Mouse (Mus musculus) hindbrain, embryonic 12.5 days (tissue): ENCODE results near the gene Hist1h2bg. TPM values are rescaled to one million over a fixed set of nuclear protein-coding genes. Genes with fewer than 3 reads are reported as not detected.
A peak's percentile ranks its signal among the peaks of the same experiment; 100 is the strongest.

ENCODE experiments used
- ATAC-seq: fragments of 200-750 bp; cut with Nextera tagmentation; 2 replicates; pipeline ENCODE4 v1.8.0; 2017; ENCODE audit warnings: moderate TSS enrichment; ENCODE audit not compliant: low FRiP score
- H3K27ac ChIP-seq: fragments of 300-500 bp; sonication (generic); 2 replicates; pipeline ENCODE4 v1.5.1; 2016; ENCODE audit warnings: mild to moderate bottlenecking
- H3K27me3 ChIP-seq: fragments of 300-500 bp; sonication (generic); 2 replicates; pipeline ENCODE4 v1.6.1; 2016; ENCODE audit warnings: mild to moderate bottlenecking
- H3K36me3 ChIP-seq: fragments of 300-500 bp; sonication (generic); 2 replicates; pipeline ENCODE4 v1.6.1; 2016; ENCODE audit warnings: mild to moderate bottlenecking
- H3K4me1 ChIP-seq: fragments of 300-500 bp; sonication (generic); 2 replicates; pipeline ENCODE4 v1.6.1; 2016
- H3K4me2 ChIP-seq: fragments of 300-500 bp; sonication (generic); replicated peaks from 2 replicates; pipeline ENCODE4 v1.6.1; 2016; ENCODE audit warnings: mild to moderate bottlenecking
- H3K4me3 ChIP-seq: fragments of 300-500 bp; sonication (generic); 2 replicates; pipeline ENCODE4 v1.5.1; 2016; ENCODE audit warnings: mild to moderate bottlenecking
- H3K9ac ChIP-seq: fragments of 300-500 bp; sonication (generic); 2 replicates; pipeline ENCODE4 v1.6.1; 2016; ENCODE audit warnings: mild to moderate bottlenecking, moderate library complexity
- H3K9me3 ChIP-seq: fragments of 300-500 bp; sonication (generic); replicated peaks from 2 replicates; pipeline ENCODE4 v1.6.1; 2016; ENCODE audit warnings: mild to moderate bottlenecking
- whole genome bisulfite sequencing: fragments of 180-500 bp; shearing (Covaris S2); methylation state at CpG from one replicate; pipeline ENCODE4 v1.1.7; 2016; 5-methylcytosine and 5-hydroxymethylcytosine counted together
- polyA plus RNA-seq: library from polyadenylated mRNA; unstranded; fragments of >200 nt; fragmentation: Nextera tagmentation; extraction: Ambion mirVana; gene quantifications from 2 replicates; pipeline ENCODE4 v1.2.1, GENCODE M21; 2016

Hist1h2bg gene
- 4.8 and 7.1 TPM in 2 replicates for polyA plus RNA-seq

DNA sequence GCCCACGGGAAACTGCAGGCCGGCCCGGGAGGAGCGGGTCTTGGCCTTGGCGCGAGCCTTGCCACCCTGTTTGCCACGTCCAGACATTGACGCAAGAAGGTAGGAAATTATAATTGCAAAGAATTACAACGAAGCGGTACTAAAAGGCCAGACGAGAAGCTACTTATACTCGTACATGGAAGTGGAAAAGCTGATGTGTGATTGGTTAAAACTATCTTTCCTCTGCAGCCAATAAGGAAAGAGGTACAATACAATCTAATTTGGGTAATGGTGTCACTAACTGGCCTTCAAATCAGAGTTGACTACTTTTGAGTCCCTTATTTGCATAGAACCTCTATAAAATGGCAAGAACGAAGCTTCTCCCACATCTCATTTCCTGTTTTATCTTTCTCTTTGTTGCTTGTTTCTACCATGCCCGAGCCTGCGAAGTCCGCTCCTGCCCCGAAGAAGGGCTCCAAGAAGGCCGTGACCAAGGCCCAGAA is at the start of gene Hist1h2bg, which contains the start of gene Hist1h2ae:
TSS of gene Hist1h2bg (plus strand) at position 375 of the 482 bp plus-strand sequence.
TSS of gene Hist1h2ae (minus strand) at position 199 of the 482 bp plus-strand sequence.
- peak; percentile 93 for ATAC-seq
- Histone ChIP-seq H3K9me3 (no peaks in the 10 kb centered on the region), H3K36me3 (no peaks in the 10 kb centered on the region), H3K9ac (peak within 1 kb of the TSS; percentile 71), H3K4me1 (peaks cover 21% of the 10 kb centered on the region), H3K4me2 (peak within 1 kb of the TSS; percentile 81), H3K27ac (peak within 1 kb of the TSS; percentile 96), H3K27me3 (no peaks in the 10 kb centered on the region), H3K4me3 (peak within 1 kb of the TSS; percentile 45)
- WGBS, result 0% methylated on average over 18 of the region's 18 CpGs

DNA sequence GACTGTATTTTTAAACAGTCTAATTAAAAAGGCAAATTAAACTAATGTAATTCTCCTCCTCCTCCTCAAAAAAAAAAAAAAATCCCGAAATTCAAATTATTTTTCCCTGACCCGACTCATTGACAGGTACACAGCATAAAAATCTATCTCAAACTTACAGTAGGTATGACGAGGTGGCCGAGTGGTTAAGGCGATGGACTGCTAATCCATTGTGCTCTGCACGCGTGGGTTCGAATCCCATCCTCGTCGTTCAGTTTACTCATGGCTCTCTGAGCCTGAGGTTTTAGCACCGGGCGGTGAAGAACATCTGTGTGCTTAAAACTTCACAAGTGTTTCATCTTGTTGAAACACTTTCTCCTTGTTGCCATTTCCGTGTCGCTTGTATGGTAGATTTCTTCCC is 49.5 kb upstream of the Hist1h2bg start:
- no peak overlapping the region for H3K4me3 ChIP-seq
- no peaks in the 10 kb centered on the region for H3K27me3 ChIP-seq
- H3K9ac ChIP-seq, result no peak overlapping the region
- H3K4me1 ChIP-seq, result peaks cover 4% of the 10 kb centered on the region
- H3K4me2 ChIP-seq, result peak overlapping the region; percentile 19; the same call in 1 of the 2 replicates
- ATAC-seq, result no peak
- H3K36me3 ChIP-seq, result no peaks in the 10 kb centered on the region
- H3K9me3 ChIP-seq, result no peaks in the 10 kb centered on the region
- H3K27ac ChIP-seq, result no peak overlapping the region
- WGBS, result 3% methylated on average over 14 of the region's 14 CpGs

DNA sequence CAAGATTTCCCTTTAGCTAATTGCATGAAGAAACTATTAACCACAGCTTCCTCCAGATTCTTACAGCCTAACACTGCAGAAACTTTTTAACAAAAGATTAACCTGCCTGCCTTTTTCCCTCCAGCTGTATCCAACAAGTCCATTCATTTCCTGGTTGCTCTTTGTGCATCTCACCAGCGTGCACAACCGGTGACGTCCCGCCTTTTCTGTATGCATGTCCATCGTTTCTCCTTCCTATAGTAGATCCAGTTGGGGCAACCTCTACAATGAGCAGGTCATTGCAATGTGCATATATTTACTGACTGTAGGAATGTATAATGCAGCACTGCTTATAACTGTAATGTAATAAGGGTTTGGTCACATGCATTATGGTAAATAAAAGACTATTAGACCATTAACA is 47.2 kb upstream of the Hist1h2bg start:
- H3K27ac ChIP-seq, result no peak overlapping the region
- H3K4me1 ChIP-seq, result peaks cover 4% of the 10 kb centered on the region
- H3K9ac ChIP-seq, result no peak overlapping the region
- ATAC-seq, result no peak
- no peaks in the 10 kb centered on the region for H3K9me3 ChIP-seq
- no peaks in the 10 kb centered on the region for H3K27me3 ChIP-seq
- H3K4me2 ChIP-seq, result no peak overlapping the region
- no peaks in the 10 kb centered on the region for H3K36me3 ChIP-seq
- H3K4me3 ChIP-seq, result no peak overlapping the region
- 48% methylated on average over 5 of the region's 5 CpGs for WGBS

DNA sequence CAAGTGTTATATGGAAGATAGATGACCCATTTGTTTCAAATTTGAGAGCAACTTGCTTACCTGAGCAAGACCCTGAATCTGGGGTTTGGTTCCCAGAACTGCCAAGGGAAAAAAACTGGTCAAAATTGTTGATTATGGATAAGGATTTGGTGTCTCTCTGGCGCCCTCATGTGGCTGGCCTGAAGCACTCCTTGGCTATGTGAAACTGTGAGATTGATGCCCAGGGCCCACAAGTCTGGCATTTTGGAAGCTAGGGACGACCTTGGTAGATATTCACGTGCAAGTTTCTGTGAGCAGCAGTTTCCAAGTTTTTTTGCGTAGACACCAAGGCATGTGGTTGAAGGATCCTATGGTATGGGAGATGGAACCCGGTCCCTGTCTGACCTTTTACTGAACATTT is 46.5 kb upstream of the Hist1h2bg start:
- no peak for ATAC-seq
- Histone ChIP-seq H3K36me3 (no peaks in the 10 kb centered on the region), H3K4me1 (peaks cover 4% of the 10 kb centered on the region), H3K9me3 (no peaks in the 10 kb centered on the region), H3K4me3 (no peak overlapping the region), H3K27me3 (no peaks in the 10 kb centered on the region), H3K27ac (no peak overlapping the region), H3K9ac (no peak overlapping the region), H3K4me2 (no peak overlapping the region)
- WGBS, result 9% methylated on average over 5 of the region's 5 CpGs

DNA sequence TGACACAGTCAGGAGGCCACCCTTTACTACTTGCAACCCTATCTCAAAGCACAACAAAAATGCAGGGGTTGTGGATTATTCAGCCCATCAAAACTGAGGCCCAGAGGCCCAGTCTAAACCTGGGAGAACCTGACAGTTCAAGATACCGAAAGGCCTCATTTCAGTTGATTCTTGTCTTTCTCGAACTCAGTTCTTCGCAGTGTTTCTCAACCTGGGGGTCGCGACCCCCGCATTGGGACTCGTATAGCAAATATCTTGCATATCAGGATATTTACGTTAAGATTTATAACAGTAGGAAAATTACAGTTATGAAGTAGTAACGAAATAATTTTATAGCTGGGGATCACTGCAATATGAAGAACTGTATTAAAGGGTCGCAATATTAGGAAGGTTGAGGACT is 45.3 kb upstream of the Hist1h2bg start:
- Histone ChIP-seq H3K9ac (peak overlapping the region; percentile 32; the same call in 1 of the 2 replicates), H3K4me3 (peak overlapping the region; percentile 38), H3K4me1 (peaks cover 4% of the 10 kb centered on the region), H3K27ac (no peak overlapping the region), H3K36me3 (no peaks in the 10 kb centered on the region), H3K27me3 (no peaks in the 10 kb centered on the region), H3K9me3 (no peaks in the 10 kb centered on the region), H3K4me2 (peak overlapping the region; percentile 53)
- WGBS, result 2% methylated on average over 10 of the region's 10 CpGs
- ATAC-seq, result no peak

DNA sequence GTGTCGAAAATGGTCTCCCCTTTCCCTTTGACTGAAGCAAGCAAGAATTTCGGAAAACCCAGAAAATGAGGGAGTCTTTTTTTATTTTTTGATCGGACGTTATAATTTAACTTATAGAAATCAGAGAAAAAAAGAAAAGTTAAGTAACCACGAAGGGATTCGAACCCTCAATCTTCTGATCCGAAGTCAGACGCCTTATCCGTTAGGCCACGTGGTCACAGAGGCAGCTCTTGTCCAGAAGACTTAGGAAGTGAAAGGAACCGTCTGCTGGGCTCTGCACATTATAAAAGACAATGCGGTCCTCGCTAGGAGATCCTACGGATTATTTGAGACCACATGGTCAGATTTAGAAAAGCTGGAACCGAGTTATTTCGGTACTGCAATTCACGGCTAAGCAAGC is 44.9 kb upstream of the Hist1h2bg start:
- H3K27me3 ChIP-seq, result no peaks in the 10 kb centered on the region
- peak overlapping the region; percentile 53 for H3K4me2 ChIP-seq
- H3K9ac ChIP-seq, result peak overlapping the region; percentile 57; the same call in 1 of the 2 replicates
- H3K9me3 ChIP-seq, result no peaks in the 10 kb centered on the region
- peaks cover 4% of the 10 kb centered on the region for H3K4me1 ChIP-seq
- peak overlapping the region; percentile 49 for H3K27ac ChIP-seq
- WGBS, result under 1% methylated on average over 17 of the region's 17 CpGs
- peak overlapping the region; percentile 38 for H3K4me3 ChIP-seq
- no peaks in the 10 kb centered on the region for H3K36me3 ChIP-seq
- ATAC-seq, result peak; percentile 44; the same call in 1 of the 2 replicates

DNA sequence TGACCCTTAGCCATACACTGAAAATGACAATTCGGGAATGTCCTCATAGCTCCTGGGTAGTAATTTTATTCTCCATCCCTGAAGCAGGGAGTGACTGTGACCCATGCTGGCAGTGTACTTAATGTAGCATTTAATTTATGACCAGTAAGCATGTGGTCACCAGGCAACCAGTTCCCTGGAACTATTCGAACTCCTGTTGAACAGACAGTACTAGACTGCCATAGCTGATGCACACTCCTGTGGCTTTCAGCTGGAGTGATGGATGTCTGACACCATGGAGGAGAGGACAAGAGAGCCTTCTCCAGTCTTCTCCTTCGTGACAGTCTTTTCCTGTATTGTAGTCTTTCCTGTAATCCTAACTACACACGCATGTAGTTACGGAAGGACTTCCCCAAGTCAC is 42.2 kb upstream of the Hist1h2bg start:
- Histone ChIP-seq H3K4me1 (peaks cover 18% of the 10 kb centered on the region), H3K9ac (no peak overlapping the region), H3K27me3 (no peaks in the 10 kb centered on the region), H3K9me3 (no peaks in the 10 kb centered on the region), H3K4me2 (peak overlapping the region; percentile 11; the same call in 1 of the 2 replicates), H3K27ac (no peak overlapping the region), H3K4me3 (no peak overlapping the region), H3K36me3 (no peaks in the 10 kb centered on the region)
- no peak for ATAC-seq
- WGBS, result 70% methylated on average over 5 of the region's 5 CpGs

DNA sequence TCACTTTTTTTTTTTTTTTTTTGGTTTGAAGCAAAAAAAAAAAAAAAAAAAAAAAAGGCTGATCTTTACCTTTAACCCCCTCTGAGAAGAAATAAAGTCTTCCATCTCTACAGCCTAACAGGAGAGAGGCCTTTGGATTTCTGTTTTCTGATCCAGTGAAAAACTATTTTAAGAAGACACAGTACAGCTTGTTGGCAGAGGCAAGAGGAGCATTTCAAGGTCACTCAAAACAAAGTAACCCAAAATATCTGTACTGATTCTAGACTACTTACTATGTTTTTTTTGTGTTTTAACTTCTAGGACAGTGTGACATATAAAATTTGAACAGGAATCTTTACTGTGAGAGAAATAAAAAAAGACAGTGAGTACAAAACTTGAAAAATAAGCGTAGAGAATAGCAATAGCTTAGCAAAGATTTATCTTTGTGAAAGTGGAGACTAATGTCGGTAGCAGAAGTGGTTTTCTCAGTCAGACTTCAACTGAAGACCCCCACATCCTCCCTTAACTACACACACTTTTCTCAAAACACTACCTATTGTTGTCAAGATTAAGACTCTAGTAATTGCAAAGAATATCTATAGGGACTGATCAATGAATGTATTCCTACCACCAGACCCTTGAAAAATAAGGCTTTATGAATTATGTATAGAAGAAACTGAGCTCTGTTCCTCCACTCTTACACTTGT is 41.6 kb upstream of the Hist1h2bg start:
- no peaks in the 10 kb centered on the region for H3K9me3 ChIP-seq
- H3K4me3 ChIP-seq, result peak overlapping the region; percentile 51
- no peak for ATAC-seq
- peak overlapping the region; percentile 76 for H3K4me2 ChIP-seq
- H3K27me3 ChIP-seq, result no peaks in the 10 kb centered on the region
- no peaks in the 10 kb centered on the region for H3K36me3 ChIP-seq
- WGBS, result 32% methylated on average over 2 of the region's 2 CpGs
- peak overlapping the region; percentile 64 for H3K9ac ChIP-seq
- peak overlapping the region; percentile 97; the same call in 1 of the 2 replicates for H3K27ac ChIP-seq
- H3K4me1 ChIP-seq, result peaks cover 23% of the 10 kb centered on the region

DNA sequence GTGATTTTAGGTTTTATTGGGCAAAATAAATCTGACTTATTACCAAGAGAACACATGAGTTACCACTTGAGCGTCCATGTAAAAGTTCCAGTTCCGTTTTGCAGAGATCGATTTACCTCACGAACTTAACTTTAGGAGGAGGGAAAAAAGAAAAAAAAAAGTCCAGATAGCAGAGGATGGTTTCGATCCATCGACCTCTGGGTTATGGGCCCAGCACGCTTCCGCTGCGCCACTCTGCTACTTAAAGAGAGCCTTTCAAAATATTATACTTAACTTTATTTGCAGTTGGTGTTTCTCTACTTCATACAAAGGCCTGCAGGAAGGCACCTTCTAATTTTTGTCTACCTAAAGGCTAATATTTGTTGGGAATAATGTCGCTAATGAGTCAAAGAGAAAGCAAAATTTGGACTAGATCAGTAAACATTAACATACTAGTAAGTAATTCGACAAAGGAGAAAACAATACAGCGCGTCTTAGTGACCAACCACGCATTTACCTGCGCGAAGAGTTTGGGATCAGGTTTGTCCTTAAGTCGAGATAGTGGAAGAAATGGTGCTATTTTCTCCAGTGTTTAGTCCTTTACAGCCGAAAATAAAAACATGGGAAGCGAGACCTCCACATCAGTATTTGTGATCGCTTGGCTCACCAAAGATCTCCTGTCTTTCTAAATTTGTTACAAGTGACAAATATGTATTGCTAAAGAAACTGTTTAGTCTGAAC is 40.9 kb upstream of the Hist1h2bg start:
- Histone ChIP-seq H3K4me2 (peak overlapping the region; percentile 76), H3K9me3 (no peaks in the 10 kb centered on the region), H3K4me1 (peaks cover 25% of the 10 kb centered on the region), H3K9ac (peak overlapping the region; percentile 64), H3K36me3 (no peaks in the 10 kb centered on the region), H3K4me3 (peak overlapping the region; percentile 51), H3K27me3 (no peaks in the 10 kb centered on the region), H3K27ac (peak overlapping the region; percentile 97)
- WGBS, result under 1% methylated on average over 20 of the region's 20 CpGs
- ATAC-seq, result no peak

DNA sequence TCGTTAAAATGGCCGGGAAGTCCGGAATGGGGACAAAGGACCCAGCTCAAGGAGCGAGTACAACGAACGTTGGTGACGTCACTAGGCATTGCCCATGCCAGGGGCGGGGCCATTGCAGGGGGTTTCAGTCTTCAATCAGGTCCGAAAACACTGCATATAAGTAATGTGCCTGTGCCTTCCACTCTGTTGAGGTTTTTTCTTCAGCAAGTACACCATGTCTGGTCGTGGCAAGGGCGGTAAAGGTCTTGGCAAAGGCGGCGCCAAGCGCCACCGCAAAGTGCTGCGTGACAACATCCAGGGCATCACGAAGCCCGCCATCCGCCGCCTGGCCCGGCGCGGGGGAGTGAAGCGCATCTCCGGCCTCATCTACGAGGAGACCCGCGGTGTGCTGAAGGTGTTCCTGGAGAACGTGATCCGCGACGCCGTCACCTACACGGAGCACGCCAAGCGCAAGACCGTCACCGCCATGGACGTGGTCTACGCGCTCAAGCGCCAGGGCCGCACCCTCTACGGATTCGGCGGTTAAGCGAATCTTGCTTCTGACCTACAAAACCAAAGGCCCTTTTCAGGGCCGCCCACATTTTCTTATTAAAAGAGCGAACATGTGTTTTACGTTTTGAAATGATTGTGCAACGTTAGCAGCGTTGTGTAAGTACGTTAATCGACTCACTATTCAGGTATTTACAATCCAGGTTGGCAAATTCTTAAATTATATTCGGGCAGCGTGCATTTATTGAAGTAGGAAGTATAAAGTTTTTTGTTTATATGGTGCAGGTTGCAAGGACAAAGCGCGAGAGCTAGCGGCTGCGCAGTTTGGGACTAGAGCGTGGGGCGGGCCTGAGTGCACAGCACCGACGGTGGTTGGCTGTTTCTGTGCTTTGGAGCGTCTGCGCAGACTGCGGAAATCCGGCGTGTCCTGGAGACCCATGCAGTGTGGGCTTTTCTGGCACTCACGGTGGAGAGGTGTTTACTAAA is 40.0 kb upstream of the Hist1h2bg start, which contains the start of gene Hist1h4h:
TSS of gene Hist1h4h (plus strand) at position 150 of the 975 bp plus-strand sequence.
- ATAC-seq, result peak; percentile 82
- Histone ChIP-seq H3K9ac (peak within 1 kb of the TSS; percentile 64), H3K27ac (peak within 1 kb of the TSS; percentile 97), H3K4me1 (peaks cover 25% of the 10 kb centered on the region), H3K9me3 (no peaks in the 10 kb centered on the region), H3K36me3 (no peaks in the 10 kb centered on the region), H3K4me2 (peak within 1 kb of the TSS; percentile 76), H3K27me3 (no peaks in the 10 kb centered on the region), H3K4me3 (peak within 1 kb of the TSS; percentile 51)
- under 1% methylated on average over 62 of the region's 70 CpGs for WGBS

DNA sequence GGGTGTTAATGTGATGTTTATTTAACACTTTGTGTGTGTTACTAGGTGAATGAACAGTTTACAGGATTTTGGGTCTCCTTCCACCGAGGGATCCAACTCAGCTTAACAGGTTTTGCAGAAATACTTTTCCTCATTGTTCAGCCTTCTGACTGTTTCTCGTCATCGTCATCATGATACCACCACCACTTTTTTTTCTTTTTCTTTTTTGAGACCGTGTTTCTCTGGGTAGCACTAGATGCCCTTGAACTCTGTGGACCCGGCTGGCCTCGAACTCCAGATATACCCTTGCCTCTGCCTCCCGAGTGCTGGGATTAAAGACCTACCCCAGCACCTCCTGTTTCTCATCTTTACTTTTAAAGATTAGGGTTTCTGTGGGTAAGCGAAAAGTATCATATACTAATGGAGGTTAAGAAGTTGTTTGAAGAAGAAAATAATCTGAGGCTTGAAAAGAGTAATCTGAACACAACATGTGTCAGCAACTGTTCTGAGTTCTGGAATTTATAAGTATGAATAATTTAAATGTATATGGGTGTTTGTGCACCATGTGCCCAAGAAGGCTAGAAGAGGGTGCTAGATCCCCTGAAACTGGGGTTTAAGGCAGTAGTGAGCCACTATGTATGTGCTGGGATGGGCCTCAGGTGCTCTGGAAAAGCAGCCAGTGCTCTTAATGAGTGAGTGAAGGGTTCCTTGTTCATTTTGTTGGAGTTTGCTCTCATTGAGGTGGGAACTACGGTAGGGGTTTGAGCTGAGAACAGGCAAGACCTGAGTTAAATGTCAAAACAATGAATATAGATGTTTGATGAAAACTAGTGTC is 38.7 kb upstream of the Hist1h2bg start:
- peak overlapping the region; percentile 97 for H3K27ac ChIP-seq
- peak overlapping the region; percentile 76 for H3K4me2 ChIP-seq
- no peaks in the 10 kb centered on the region for H3K27me3 ChIP-seq
- peak overlapping the region; percentile 51 for H3K4me3 ChIP-seq
- ATAC-seq, result no peak
- H3K9ac ChIP-seq, result peak overlapping the region; percentile 64
- peaks cover 32% of the 10 kb centered on the region for H3K4me1 ChIP-seq
- WGBS, result 25% methylated on average over 9 of the region's 9 CpGs
- no peaks in the 10 kb centered on the region for H3K9me3 ChIP-seq
- no peaks in the 10 kb centered on the region for H3K36me3 ChIP-seq
